Mouse (Mus musculus) liver, adult 10 weeks (tissue): ENCODE measurements around the gene Ddx18. TPM values are rescaled to one million over a fixed set of nuclear protein-coding genes. Genes with fewer than 3 reads are reported as not detected.

Source experiments
- polyA plus RNA-seq: library from polyadenylated mRNA; stranded (reverse); fragments of 350-450 nt; fragmentation: Illumina TruSeq; extraction: RNeasy Lipid Tissue Mini Kit (QIAGEN cat#74804); gene quantifications from one replicate; pipeline ENCODE4 v1.2.3, GENCODE M21; 2014; ENCODE audit warnings: low read depth, low replicate concordance

Ddx18 gene
- 18.1 TPM for polyA plus RNA-seq

GRCm38 (mm10) chr1:121567521-121568489, at the start of gene Ddx18:
Ddx18 (minus strand) TSS chr1:121567989.

GRCm38 (mm10) chr1:121528399-121528720, 39.4 kb downstream of the Ddx18 start, which contains the start of gene Htr5b:
Htr5b (minus strand) TSS chr1:121528465.

Other genes starting within 250 kb of the Ddx18 start
- 858 TPM for gene Insig2, start 235.4 kb downstream of the Ddx18 start, polyA plus RNA-seq
- 5.1 TPM for gene Ccdc93, start 136.9 kb downstream of the Ddx18 start, polyA plus RNA-seq
- gene Htr5b, start 39.5 kb downstream of the Ddx18 start, polyA plus RNA-seq: not detected